Mouse (Mus musculus) adipocyte (in vitro differentiated cells): ENCODE data around the gene 5730596B20Rik.

Source experiments
- DNase-seq: peaks from one replicate; pipeline ENCODE4 v3.0.0-alpha.2; 2016; ENCODE audit warnings: low spot score

The 5730596B20Rik gene

DNA sequence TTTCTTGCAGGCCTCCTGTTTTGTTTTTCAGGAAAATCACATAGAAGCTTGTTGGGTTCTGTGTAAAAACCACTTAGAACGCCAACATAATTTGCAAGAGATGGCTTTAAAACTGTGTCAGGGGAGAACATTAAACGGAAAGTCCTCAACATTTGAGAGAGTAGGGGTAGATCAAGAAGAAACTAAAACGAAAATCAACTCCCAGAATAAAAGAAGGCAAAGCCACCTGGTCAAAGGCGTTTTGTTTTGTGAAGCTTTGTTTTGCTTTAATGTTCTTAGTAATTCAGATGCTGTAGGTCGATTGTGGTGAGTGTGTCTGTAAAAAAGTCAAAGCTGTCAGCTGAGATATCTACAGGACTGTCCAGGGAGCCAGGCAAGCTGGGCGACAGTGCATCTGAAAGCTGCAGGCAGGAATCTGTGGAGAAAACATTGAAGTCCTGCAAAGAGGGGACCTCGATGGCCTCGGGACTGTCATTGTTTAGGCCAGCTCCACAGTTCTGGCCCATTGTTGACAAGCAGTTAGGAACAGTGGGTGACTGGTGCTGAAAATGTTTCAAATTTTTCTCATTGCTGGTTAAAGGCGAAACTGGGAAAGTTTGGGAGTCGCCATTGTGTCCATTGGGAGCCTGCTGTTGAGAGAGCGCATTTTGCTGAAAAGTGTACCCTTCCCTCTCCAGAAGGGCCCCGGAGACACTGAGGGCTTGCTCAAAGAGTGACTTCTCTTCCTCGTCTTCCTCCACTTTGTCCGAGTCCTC is 14.5 kb upstream of the 5730596B20Rik start:
- DNase-seq = peak; percentile 73

GRCm38 (mm10) chr6:52163366-52164031 is 13.8 kb upstream of the 5730596B20Rik start:
- DNase-seq = peak; percentile 75

- peak; percentile 66 for DNase-seq
Measured at GRCm38 (mm10) chr6:52164051-52164625, 13.2 kb upstream of the 5730596B20Rik start.

DNA sequence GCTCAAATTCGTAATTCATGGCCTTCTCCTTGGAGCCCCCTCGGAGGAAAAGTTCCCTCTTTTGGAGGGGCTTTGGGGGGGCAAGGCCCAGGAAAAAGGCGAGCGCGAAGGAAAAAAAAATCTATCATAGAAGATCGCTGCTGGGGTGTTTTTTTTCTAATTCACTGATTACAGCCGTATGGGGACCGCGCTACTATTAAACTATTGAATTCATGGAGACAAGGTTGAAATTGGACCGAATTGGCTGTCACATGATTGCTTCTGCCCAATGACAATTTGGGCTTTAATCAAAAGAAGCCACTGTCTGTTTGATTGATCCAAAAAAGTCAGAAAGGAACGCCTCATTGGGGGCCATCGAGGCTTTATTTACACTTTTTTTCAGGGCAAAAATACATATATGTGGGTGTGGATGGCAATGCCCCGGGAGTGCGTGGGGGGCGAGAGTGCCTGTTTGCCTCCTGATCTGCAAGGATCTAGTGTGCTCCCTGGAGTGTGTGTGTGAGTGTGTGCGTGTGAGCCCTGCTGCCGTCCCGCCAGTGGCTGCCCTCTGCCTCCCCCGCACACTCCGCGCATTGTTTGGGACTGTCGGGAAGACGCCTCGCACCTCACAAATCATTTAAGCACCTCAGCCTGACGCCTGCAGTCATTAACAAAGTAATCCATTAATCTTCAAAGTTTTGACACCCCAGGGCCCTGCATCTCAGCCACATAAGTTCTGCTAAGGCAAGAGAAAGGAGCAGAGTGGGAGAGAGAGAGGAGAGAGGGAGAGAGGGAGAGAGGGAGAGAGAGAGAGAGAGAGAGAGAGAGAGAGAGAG is 12.5 kb upstream of the 5730596B20Rik start, which contains the start of gene Hoxa2:
Gene Hoxa2 (minus strand): TSS at position 206 of the 815 bp plus-strand sequence.
- DNase-seq = peak; percentile 85

GRCm38 (mm10) chr6:52165441-52166370 is 11.6 kb upstream of the 5730596B20Rik start:
- DNase-seq = peak; percentile 78

- peak; percentile 47 for DNase-seq
Measured at GRCm38 (mm10) chr6:52166431-52167077, 10.7 kb upstream of the 5730596B20Rik start.

DNA sequence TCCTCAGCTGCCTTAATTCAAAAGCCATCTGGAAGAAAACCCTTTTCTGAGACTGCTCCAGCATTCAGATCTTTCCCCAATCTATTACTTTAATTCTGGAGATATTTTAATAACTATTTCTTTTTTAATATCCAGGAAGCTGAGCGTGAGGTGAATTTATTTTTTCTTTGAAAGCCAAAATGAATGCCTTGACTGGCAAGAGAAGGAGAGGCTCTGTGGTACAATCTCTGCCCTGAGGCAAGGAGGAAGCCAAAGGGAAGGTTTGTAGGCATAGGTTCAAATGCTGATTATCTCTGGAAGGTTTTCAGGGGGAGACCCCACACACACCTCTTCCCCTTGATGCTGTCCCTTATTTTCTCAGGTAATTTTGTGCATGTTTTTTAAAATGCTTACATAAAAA is 10.1 kb upstream of the 5730596B20Rik start:
- no peak for DNase-seq

GRCm38 (mm10) chr6:52167736-52168161 is 9.5 kb upstream of the 5730596B20Rik start:
- DNase-seq = no peak

GRCm38 (mm10) chr6:52168191-52169055 is 8.9 kb upstream of the 5730596B20Rik start:
- DNase-seq = peak; percentile 81

DNA sequence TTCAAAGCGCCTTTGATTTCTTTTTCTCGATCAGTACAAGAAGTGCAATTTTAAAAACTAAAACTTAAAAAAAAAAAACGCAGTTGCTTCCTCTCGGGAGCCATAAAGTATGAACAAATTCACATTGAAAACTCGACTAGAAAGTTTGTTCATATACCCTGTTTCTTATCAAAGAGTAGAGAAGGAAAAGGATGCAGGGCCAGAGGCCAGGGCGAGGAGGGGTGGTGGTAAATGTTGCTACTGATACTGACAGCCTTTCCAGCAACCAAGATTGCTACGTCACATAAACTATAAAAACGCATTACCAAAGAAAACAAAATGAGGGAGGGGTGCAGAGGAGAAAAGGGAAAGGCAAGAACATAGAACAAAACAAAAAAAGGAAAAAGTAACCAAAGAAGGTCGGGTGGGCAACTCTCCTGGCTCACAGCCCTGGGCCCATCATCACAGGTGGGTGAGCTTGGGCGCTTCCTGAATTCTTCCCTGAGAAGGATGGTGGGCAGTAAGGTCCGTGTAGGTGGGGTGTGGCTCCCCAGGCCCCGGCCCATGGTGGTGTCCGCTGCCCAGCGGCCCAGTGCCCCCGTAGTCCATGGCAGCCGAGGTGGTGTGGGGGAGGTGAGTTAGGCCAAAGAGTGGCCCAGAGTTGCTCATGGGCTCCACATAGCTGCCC is 7.7 kb upstream of the 5730596B20Rik start:
- no peak for DNase-seq

GRCm38 (mm10) chr6:52170166-52170897 is 7.0 kb upstream of the 5730596B20Rik start:
- no peak for DNase-seq

GRCm38 (mm10) chr6:52170898-52171223 is 6.4 kb upstream of the 5730596B20Rik start:
- DNase-seq = no peak

DNA sequence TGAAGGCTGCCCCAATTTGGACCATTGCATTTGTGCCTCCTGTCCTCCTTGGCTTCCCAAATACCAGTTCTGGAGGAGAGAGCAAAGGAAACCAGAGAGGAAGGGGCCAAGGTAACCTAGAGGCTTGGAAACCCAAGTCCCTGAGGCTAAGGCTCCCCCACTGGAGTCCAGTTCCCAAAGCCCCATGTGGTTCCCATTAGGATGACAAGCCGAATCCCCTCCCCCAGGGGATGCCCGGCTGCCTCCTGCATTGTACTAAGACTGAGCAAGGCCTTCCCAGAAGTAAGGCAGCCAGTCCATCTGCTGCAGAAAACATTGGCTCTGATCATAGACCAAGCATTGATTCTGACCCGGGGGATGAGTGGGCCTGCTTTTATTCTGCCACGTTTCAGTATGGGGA is 6.0 kb upstream of the 5730596B20Rik start:
- peak; percentile 65 for DNase-seq

GRCm38 (mm10) chr6:52171938-52172337 is 5.4 kb upstream of the 5730596B20Rik start:
- no peak for DNase-seq

GRCm38 (mm10) chr6:52172501-52172900 is 4.8 kb upstream of the 5730596B20Rik start:
- peak; percentile 88 for DNase-seq

GRCm38 (mm10) chr6:52173648-52174047 is 3.6 kb upstream of the 5730596B20Rik start:
- DNase-seq = no peak

- DNase-seq = no peak
Measured at GRCm38 (mm10) chr6:52174968-52175751, 2.1 kb upstream of the 5730596B20Rik start.

DNA sequence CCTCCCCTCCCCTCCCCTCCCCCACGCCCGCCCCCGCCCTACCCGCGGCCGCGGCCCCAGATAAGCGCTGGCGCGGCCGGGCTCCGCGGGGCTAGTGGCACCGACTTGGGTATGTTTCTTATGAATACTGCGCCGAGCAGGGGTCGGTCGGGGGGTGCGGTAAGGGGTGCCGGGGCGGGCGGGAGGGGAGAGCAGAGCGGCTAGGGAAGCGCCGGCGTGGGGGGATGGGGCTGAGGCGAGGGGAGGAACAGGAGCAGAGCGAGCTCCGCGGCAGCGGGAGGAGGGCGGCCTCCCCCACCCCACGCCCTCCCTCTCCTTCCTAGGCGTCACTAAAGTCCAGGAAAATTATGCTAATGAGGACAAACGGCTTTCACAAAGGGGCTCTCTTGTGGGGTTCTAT is 1.4 kb upstream of the 5730596B20Rik start:
- DNase-seq = no peak
